Mouse (Mus musculus) ES-E14 (cell line): ENCODE data around the gene Spint5.

Experiments used
- HCFC1 ChIP-seq: IDR thresholded peaks from 2 replicates; pipeline ENCODE4 v1.6.1; 2012; ENCODE audit warnings: low read length, inconsistent platforms, borderline replicate concordance; ENCODE audit not compliant: insufficient read depth
- MAFK ChIP-seq: IDR thresholded peaks from 2 replicates; pipeline ENCODE4 v1.6.1; 2014; ENCODE audit warnings: mild to moderate bottlenecking, low read depth, low read length, inconsistent platforms; ENCODE audit not compliant: insufficient read depth
- ZC3H11A ChIP-seq: IDR thresholded peaks from 2 replicates; pipeline ENCODE4 v1.6.1; 2012; ENCODE audit warnings: low read depth, mild to moderate bottlenecking, inconsistent platforms, low read length, borderline replicate concordance

GRCm38 (mm10) chr2:164679906-164680305, 35.2 kb upstream of the Spint5 start:
- TF ChIP-seq MAFK (no peak), ZC3H11A (no peak), HCFC1 (no peak)
